Mouse (Mus musculus): ENCODE measurements around the gene Gm49416. TPM values are rescaled to one million over a fixed set of nuclear protein-coding genes. Genes with fewer than 3 reads are reported as not detected.
"Not testable (repeated sequence)": the region's sequence is repeated elsewhere in the genome, so short reads cannot be mapped to it uniquely, and the experiment has no call there.

Gene Gm49416
- total and polyA plus RNA-seq, 2 experiments from 2014 or later = not detected

- Histone ChIP-seq H3K9ac (replicated peaks; ENCODE audit: low read length, poor library complexity, severe bottlenecking) (no peak overlapping the region), H3K4me3 (ENCODE audit: low read depth, low read length) (no peak overlapping the region), H3K4me1 (ENCODE audit: insufficient read depth, low read length) (peaks cover 4% of the 10 kb centered on the region), H3K27me3 (ENCODE audit: insufficient read depth, low read length) (no peaks in the 10 kb centered on the region), H3K4me2 (ENCODE audit: low read depth, low read length, poor library complexity, severe bottlenecking) (no peak overlapping the region), H3K27ac (ENCODE audit: low read depth, low read length) (no peak overlapping the region), H3K9me3 (ENCODE audit: low read length) (no peaks in the 10 kb centered on the region), H3K36me3 (ENCODE audit: insufficient read depth, low read length) (no peaks in the 10 kb centered on the region)
- ATAC-seq (ENCODE audit: low FRiP score) (no peak), DNase-seq (ENCODE audit: low spot score) (no peak)
- TF ChIP-seq CTCF (IDR thresholded peaks at IDR 0.05) = no peak
- 62% methylated on average over 1 of the region's 1 CpGs for WGBS
Observed at GRCm38 (mm10) chr19:8886916-8887584, 1.7 kb upstream of the Gm49416 start.

- Histone ChIP-seq H3K9ac (replicated peaks; ENCODE audit: low read length, poor library complexity, severe bottlenecking) (peak overlapping the region; percentile 70), H3K27me3 (ENCODE audit: insufficient read depth, low read length) (no peaks in the 10 kb centered on the region), H3K4me1 (ENCODE audit: insufficient read depth, low read length) (peaks cover 4% of the 10 kb centered on the region), H3K27ac (ENCODE audit: low read depth, low read length) (peak overlapping the region; percentile 55; the same call in 1 of the 2 replicates), H3K36me3 (ENCODE audit: insufficient read depth, low read length) (no peaks in the 10 kb centered on the region), H3K4me3 (ENCODE audit: low read depth, low read length) (peak overlapping the region; percentile 52), H3K9me3 (ENCODE audit: low read length) (no peaks in the 10 kb centered on the region), H3K4me2 (ENCODE audit: low read depth, low read length, poor library complexity, severe bottlenecking) (peak overlapping the region; percentile 59)
- ATAC-seq (ENCODE audit: low FRiP score) = no peak
- DNase-seq (ENCODE audit: low spot score) = no peak
- TF ChIP-seq CTCF (IDR thresholded peaks at IDR 0.05) = no peak
- WGBS = 16% methylated on average over 19 of the region's 19 CpGs
Observed at GRCm38 (mm10) chr19:8887585-8888463, 902 bp upstream of the Gm49416 start.

- TF ChIP-seq CTCF (IDR thresholded peaks at IDR 0.05) = no peak
- H3K27me3 ChIP-seq (ENCODE audit: insufficient read depth, low read length) = no peaks in the 10 kb centered on the region
- peak within 1 kb of the TSS; percentile 89 for H3K27ac ChIP-seq (ENCODE audit: low read depth, low read length)
- 2% methylated on average over 54 of the region's 54 CpGs for WGBS
- ATAC-seq (ENCODE audit: low FRiP score) (peak; percentile 58), DNase-seq (ENCODE audit: low spot score) (peak; percentile 93)
- peaks cover 6% of the 10 kb centered on the region for H3K4me1 ChIP-seq (ENCODE audit: insufficient read depth, low read length)
- H3K9ac ChIP-seq (replicated peaks; ENCODE audit: low read length, poor library complexity, severe bottlenecking) = peak within 1 kb of the TSS; percentile 89
- no peaks in the 10 kb centered on the region for H3K9me3 ChIP-seq (ENCODE audit: low read length)
- H3K4me2 ChIP-seq (ENCODE audit: low read depth, low read length, poor library complexity, severe bottlenecking) = peak within 1 kb of the TSS; percentile 97
- peaks cover 5% of the 10 kb centered on the region; the same call in 1 of the 2 replicates for H3K36me3 ChIP-seq (ENCODE audit: insufficient read depth, low read length)
- peak within 1 kb of the TSS; percentile 82 for H3K4me3 ChIP-seq (ENCODE audit: low read depth, low read length)
Observed at GRCm38 (mm10) chr19:8892829-8893766, 4.4 kb downstream of the Gm49416 start, which contains the start of gene Ints5. Gene Ints5 (plus strand): TSS chr19:8893005.

DNA sequence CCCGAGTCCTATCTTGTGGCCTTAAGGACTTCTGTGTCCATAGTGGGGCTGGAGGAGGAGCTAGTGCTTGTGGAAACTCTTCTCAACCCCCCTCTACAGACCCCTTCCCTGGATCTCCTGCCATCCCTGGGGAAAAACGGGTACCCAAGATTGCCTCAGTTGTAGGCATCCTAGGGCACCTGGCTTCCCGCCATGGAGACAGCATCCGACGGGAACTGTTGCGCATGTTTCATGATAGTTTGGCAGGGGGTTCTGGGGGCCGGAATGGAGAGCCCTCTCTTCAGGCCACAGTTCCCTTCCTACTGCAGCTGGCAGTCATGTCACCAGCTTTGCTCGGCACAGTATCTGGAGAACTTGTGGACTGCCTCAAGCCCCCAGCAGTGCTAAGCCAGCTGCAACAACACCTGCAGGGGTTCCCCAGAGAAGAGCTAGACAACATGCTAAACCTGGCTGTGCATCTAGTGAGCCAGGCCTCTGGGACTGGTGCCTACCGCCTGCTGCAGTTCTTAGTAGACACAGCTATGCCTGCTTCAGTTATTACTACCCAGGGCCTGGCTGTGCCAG, 6.8 kb downstream of the Gm49416 start:
- DNase-seq (ENCODE audit: low spot score) = no peak
- Histone ChIP-seq H3K4me3 (ENCODE audit: low read depth, low read length) (no peak overlapping the region), H3K27me3 (ENCODE audit: insufficient read depth, low read length) (no peaks in the 10 kb centered on the region), H3K27ac (ENCODE audit: low read depth, low read length) (no peak overlapping the region), H3K9ac (replicated peaks; ENCODE audit: low read length, poor library complexity, severe bottlenecking) (no peak overlapping the region), H3K4me1 (ENCODE audit: insufficient read depth, low read length) (peaks cover 6% of the 10 kb centered on the region), H3K9me3 (ENCODE audit: low read length) (no peaks in the 10 kb centered on the region), H3K4me2 (ENCODE audit: low read depth, low read length, poor library complexity, severe bottlenecking) (no peak overlapping the region), H3K36me3 (ENCODE audit: insufficient read depth, low read length) (peaks cover 5% of the 10 kb centered on the region; the same call in 1 of the 2 replicates)
- WGBS = 93% methylated on average over 9 of the region's 9 CpGs
- ATAC-seq (ENCODE audit: low FRiP score) = no peak
- TF ChIP-seq CTCF (IDR thresholded peaks at IDR 0.05) = no peak

GRCm38 (mm10) chr19:8896231-8896630, 7.5 kb downstream of the Gm49416 start:
- 90% methylated on average over 5 of the region's 5 CpGs for WGBS
- not testable (repeated sequence) for H3K4me1 ChIP-seq (ENCODE audit: insufficient read depth, low read length); H3K27me3 ChIP-seq (ENCODE audit: insufficient read depth, low read length); DNase-seq (ENCODE audit: low spot score); H3K9me3 ChIP-seq (ENCODE audit: low read length); H3K9ac ChIP-seq (replicated peaks; ENCODE audit: low read length, poor library complexity, severe bottlenecking); H3K4me3 ChIP-seq (ENCODE audit: low read depth, low read length); H3K4me2 ChIP-seq (ENCODE audit: low read depth, low read length, poor library complexity, severe bottlenecking); ATAC-seq (ENCODE audit: low FRiP score); H3K36me3 ChIP-seq (ENCODE audit: insufficient read depth, low read length); H3K27ac ChIP-seq (ENCODE audit: low read depth, low read length)

DNA sequence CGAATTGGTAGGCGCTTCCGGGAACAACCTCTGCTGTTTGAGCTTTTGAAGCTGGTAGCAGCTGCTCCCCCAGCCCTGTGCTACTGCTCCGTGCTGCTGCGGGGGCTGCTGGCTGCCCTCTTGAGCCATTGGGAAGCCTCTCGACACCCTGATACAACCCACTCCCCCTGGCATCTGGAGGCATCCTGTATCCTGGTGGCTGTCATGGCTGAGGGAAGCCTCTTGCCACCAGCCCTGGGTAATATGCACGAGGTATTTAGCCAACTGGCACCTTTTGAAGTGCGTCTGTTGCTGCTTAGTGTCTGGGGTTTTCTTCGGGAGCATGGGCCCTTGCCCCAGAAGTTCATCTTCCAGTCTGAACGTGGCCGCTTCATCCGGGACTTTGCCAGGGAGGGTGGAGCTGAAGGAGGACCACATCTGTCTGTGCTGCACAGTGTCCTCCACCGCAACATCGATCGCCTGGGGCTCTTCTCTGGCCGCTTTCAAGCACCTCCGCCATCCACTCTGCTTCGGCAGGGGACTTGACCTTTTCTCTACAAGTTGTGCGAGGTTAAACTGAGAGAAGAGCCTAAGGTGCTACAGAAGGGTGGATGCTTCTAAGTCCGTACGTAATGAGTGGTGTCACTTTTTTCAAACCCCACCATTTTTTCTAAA, 8.6 kb downstream of the Gm49416 start:
- Histone ChIP-seq H3K4me3 (ENCODE audit: low read depth, low read length) (peak overlapping the region; percentile 85), H3K27ac (ENCODE audit: low read depth, low read length) (0 out of 2 replicates have a peak overlapping the region, but pooled peaks have one; percentile 43), H3K4me2 (ENCODE audit: low read depth, low read length, poor library complexity, severe bottlenecking) (peak overlapping the region; percentile 79), H3K9ac (replicated peaks; ENCODE audit: low read length, poor library complexity, severe bottlenecking) (0 out of 2 replicates have a peak overlapping the region, but pooled peaks have one; percentile 24)
- H3K27me3 ChIP-seq (ENCODE audit: insufficient read depth, low read length); H3K9me3 ChIP-seq (ENCODE audit: low read length); H3K36me3 ChIP-seq (ENCODE audit: insufficient read depth, low read length); H3K4me1 ChIP-seq (ENCODE audit: insufficient read depth, low read length): not testable (repeated sequence)
- 20% methylated on average over 21 of the region's 21 CpGs for WGBS
- ATAC-seq (ENCODE audit: low FRiP score) (peak; percentile 55), DNase-seq (ENCODE audit: low spot score) (peak; percentile 33)
